Mouse (Mus musculus) liver, adult 2 months (tissue): ENCODE results near the gene Aym1. TPM values are rescaled to one million over a fixed set of nuclear protein-coding genes. Genes with fewer than 3 reads are reported as not detected.
A peak's percentile ranks its signal among the peaks of the same experiment; 100 is the strongest.

Experiments
- DNase-seq: peaks from one replicate; pipeline ENCODE4 v3.0.0-alpha.2; 2011; ENCODE audit warnings: low read depth, low spot score; ENCODE audit errors: extremely low read depth
- H3K27ac ChIP-seq: fragments of 200-500 bp; replicated peaks from 2 replicates; pipeline ENCODE4 v1.5.1; 2012; ENCODE audit warnings: low read depth, mild to moderate bottlenecking, control low read depth, inconsistent platforms, low read length; ENCODE audit not compliant: insufficient read depth
- H3K27me3 ChIP-seq: fragments of 200-500 bp; 2 replicates; pipeline ENCODE4 v1.6.1; 2012; ENCODE audit warnings: mild to moderate bottlenecking, moderate library complexity, low read length, inconsistent platforms; ENCODE audit not compliant: control insufficient read depth, insufficient read depth
- H3K36me3 ChIP-seq: fragments of 200-500 bp; 2 replicates; pipeline ENCODE4 v1.6.1; 2012; ENCODE audit warnings: low read length, inconsistent platforms; ENCODE audit not compliant: control insufficient read depth, insufficient read depth
- H3K4me1 ChIP-seq: fragments of 200-500 bp; 2 replicates; pipeline ENCODE4 v1.6.1; 2011; ENCODE audit warnings: low read length; ENCODE audit not compliant: control insufficient read depth, insufficient read depth
- H3K4me3 ChIP-seq: fragments of 200-500 bp; 2 replicates; pipeline ENCODE4 v1.5.1; 2011; ENCODE audit warnings: low read depth, mild to moderate bottlenecking, control low read depth, low read length, moderate library complexity; ENCODE audit not compliant: insufficient read depth
- H3K79me2 ChIP-seq: fragments of 200-500 bp; 2 replicates; pipeline ENCODE4 v1.6.1; 2012; ENCODE audit warnings: inconsistent platforms, mild to moderate bottlenecking, low read length, moderate library complexity; ENCODE audit not compliant: control insufficient read depth, insufficient read depth
- H3K9ac ChIP-seq: fragments of 200-500 bp; 2 replicates; pipeline ENCODE4 v1.6.1; 2012; ENCODE audit warnings: low read depth, mild to moderate bottlenecking, control low read depth, inconsistent platforms, low read length
- CTCF ChIP-seq: fragments of 200-500 bp; IDR thresholded peaks from 2 replicates; pipeline ENCODE4 v1.5.1; 2011; ENCODE audit warnings: low read depth, low read length, control low read depth
- POLR2A ChIP-seq: fragments of 200-500 bp; IDR thresholded peaks from 2 replicates; pipeline ENCODE4 v1.6.1; 2011; ENCODE audit warnings: low read length, control low read depth; ENCODE audit not compliant: insufficient read depth; ENCODE audit errors: extremely low read depth
- WGBS: fragments of 180-500 bp; shearing (Covaris S2); methylation state at CpG from one replicate; pipeline ENCODE4 v1.1.7; 2018; 5-methylcytosine and 5-hydroxymethylcytosine counted together
- polyA plus RNA-seq: library from polyadenylated mRNA; depleted of rRNA; stranded (reverse); fragments of >200 nt; gene quantifications from 2 replicates; pipeline ENCODE4 v1.2.3, GENCODE M21; 2012
- total RNA-seq: library from RNA; depleted of rRNA; stranded (reverse); fragments of >200 nt; gene quantifications from 2 replicates; pipeline ENCODE4 v1.2.3, GENCODE M21; 2014

Aym1 gene
- total and polyA plus RNA-seq, 2 experiments, result not detected

DNA sequence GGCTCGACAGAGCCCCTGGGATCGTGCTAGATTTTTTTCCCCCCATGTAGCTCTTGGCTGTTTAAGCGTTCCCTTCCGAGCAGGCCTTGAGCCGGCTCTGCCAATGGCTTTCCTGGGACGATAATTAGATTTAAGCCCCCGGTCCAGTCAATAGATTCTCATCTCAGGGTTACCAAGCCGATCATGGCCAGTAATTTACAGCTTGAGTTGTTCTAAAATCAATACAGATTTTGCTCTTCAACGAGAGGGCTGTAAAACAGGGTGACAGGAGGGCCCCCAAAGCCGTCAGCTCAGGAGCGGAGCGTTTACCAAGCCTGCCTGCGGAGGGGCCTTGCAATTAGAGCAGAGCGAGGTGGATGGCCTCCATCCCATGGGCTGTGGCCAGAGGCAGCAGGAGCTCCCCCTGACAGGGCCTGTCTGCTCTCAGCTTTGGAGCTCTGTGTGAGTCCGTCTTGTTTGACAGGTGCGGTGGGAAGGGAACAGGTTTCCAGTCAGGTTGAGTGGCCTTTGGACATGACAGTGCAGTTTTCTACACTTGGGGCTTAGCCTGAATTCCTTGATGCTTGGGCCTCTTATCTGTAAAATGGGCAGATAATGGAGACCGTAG lies 12.3 kb downstream of the Aym1 start:
- H3K36me3 ChIP-seq, result no peaks in the 10 kb centered on the region
- peaks cover 5% of the 10 kb centered on the region for H3K27me3 ChIP-seq
- DNase-seq, result no peak
- no peaks in the 10 kb centered on the region for H3K79me2 ChIP-seq
- H3K9ac ChIP-seq, result no peak overlapping the region
- WGBS, result 77% methylated on average over 17 of the region's 17 CpGs
- H3K4me1 ChIP-seq, result no peaks in the 10 kb centered on the region
- TF ChIP-seq CTCF, result no peak
- no peak for TF ChIP-seq POLR2A
- no peak overlapping the region for H3K4me3 ChIP-seq
- no peak overlapping the region for H3K27ac ChIP-seq

DNA sequence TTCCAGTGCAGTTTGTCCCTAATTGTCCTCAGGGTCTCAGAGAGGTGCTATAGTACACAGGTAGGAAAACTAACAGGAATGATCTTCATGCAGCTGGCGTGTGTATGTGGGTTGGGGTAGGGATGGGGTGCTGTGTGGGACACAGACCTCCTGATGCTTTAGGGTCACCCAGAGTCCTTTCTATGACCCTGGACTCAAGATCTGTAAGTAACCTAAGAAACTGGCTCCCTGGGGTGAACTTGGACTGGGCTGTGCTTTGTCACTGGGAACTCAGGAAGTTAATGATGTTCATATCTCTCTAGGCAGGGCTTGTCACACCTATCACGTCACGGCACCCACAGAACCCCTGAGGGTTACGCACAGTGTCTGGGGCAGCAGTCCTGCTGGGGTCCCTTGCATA lies 15.4 kb downstream of the Aym1 start:
- Histone ChIP-seq H3K79me2 (no peaks in the 10 kb centered on the region), H3K4me3 (no peak overlapping the region), H3K27ac (no peak overlapping the region), H3K4me1 (no peaks in the 10 kb centered on the region), H3K27me3 (peaks cover 5% of the 10 kb centered on the region), H3K36me3 (no peaks in the 10 kb centered on the region), H3K9ac (no peak overlapping the region)
- DNase-seq, result no peak
- TF ChIP-seq CTCF, result no peak
- TF ChIP-seq POLR2A, result no peak
- 77% methylated on average over 4 of the region's 4 CpGs for WGBS

DNA sequence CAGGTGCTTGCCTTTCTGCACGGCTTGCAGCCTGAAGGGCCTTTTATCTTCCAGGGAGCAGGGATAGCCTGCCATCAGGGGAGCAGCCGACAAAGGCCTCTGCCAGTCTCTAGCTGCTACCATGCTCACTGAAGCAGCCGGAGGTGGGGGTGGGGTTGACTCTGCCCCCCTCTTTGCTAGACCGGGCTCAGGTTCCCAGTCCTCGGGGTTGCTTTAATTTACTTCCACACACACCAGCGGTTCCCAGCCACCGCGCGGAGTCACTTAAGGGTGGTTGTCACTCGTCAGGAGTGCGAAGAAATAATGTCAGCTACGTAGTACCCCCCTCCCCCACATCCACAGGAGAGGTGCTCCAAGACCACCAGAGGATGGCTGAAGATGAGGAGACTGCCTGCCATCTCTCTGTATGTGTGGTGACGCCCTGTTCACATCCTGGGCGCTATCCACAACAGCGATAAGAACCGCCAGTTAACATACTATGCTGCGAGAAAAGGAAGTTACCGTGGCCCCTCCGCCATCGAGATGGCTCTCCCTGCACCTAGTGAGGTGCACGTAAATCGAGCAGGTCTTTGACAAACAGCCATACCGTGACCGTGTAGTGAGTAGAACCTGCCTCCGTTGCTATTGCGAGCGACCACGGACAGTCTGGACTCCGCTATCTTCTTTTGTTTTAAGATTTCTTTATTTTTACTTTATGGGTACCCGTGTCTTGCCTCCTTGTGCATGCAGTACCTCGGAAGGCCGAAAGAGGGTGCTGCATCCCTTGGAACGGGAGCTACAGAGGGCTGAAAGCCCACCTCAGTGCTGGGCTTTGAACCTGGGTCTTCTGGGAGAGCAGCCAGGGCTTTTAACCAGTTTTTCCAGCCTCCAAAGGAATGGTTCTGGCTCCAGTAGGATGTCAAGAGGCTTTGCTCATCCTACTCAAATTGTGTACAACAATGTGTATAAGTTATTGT lies 16.2 kb downstream of the Aym1 start:
- Histone ChIP-seq H3K79me2 (no peaks in the 10 kb centered on the region), H3K4me3 (no peak overlapping the region), H3K36me3 (no peaks in the 10 kb centered on the region), H3K27ac (no peak overlapping the region), H3K27me3 (peaks cover 5% of the 10 kb centered on the region), H3K4me1 (no peaks in the 10 kb centered on the region), H3K9ac (no peak overlapping the region)
- peak; percentile 43 for TF ChIP-seq CTCF
- TF ChIP-seq POLR2A, result no peak
- 13% methylated on average over 33 of the region's 33 CpGs for WGBS
- no peak for DNase-seq

GRCm38 (mm10) chr5:113374290-113374689 lies 17.2 kb downstream of the Aym1 start:
- Histone ChIP-seq H3K36me3 (no peaks in the 10 kb centered on the region), H3K27ac (no peak overlapping the region), H3K27me3 (peaks cover 5% of the 10 kb centered on the region), H3K4me1 (no peaks in the 10 kb centered on the region), H3K4me3 (no peak overlapping the region), H3K9ac (no peak overlapping the region), H3K79me2 (no peaks in the 10 kb centered on the region)
- WGBS, result 82% methylated on average over 10 of the region's 10 CpGs
- no peak for TF ChIP-seq CTCF
- no peak for TF ChIP-seq POLR2A
- DNase-seq, result no peak

DNA sequence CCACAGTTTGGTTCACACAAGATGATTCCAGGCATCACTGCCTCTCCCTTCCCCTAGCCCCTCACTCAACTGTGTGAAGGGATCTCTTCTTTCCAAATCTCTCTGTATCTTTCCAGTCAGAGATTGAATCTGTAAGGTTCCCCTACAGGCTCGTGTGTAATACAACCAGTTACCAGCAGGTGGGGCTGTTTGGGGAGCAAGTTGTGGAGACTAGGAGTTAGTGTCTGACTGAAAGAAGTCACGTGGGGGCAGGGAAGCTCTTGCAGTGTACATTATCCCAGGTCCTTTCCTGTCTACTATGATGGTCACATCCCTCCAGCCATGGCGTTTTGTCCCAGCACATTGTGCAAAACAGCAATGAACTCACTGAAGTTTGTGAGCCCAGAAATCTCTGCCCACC lies 18.7 kb downstream of the Aym1 start:
- WGBS, result 19% methylated on average over 3 of the region's 3 CpGs
- Histone ChIP-seq H3K4me1 (no peaks in the 10 kb centered on the region), H3K36me3 (no peaks in the 10 kb centered on the region), H3K4me3 (no peak overlapping the region), H3K27ac (no peak overlapping the region), H3K79me2 (no peaks in the 10 kb centered on the region), H3K27me3 (peaks cover 5% of the 10 kb centered on the region), H3K9ac (no peak overlapping the region)
- DNase-seq, result peak; percentile 12
- TF ChIP-seq POLR2A (no peak), CTCF (peak; percentile 14; the same call in 1 of the 2 replicates)

- H3K4me1 ChIP-seq, result no peaks in the 10 kb centered on the region
- DNase-seq, result no peak
- 84% methylated on average over 1 of the region's 1 CpGs for WGBS
- H3K79me2 ChIP-seq, result no peaks in the 10 kb centered on the region
- H3K4me3 ChIP-seq, result no peak overlapping the region
- H3K36me3 ChIP-seq, result no peaks in the 10 kb centered on the region
- H3K9ac ChIP-seq, result no peak overlapping the region
- TF ChIP-seq CTCF, result no peak
- peaks cover 5% of the 10 kb centered on the region for H3K27me3 ChIP-seq
- H3K27ac ChIP-seq, result no peak overlapping the region
Measured at GRCm38 (mm10) chr5:113376292-113376691, 19.2 kb downstream of the Aym1 start.
